Mouse (Mus musculus): ENCODE data around the gene Sh3d21. TPM values are rescaled to one million over a fixed set of nuclear protein-coding genes. Genes with fewer than 3 reads are reported as not detected.

Gene Sh3d21
- polyA plus RNA-seq, 1 experiment from 2014 or later = 8.4 TPM

DNA sequence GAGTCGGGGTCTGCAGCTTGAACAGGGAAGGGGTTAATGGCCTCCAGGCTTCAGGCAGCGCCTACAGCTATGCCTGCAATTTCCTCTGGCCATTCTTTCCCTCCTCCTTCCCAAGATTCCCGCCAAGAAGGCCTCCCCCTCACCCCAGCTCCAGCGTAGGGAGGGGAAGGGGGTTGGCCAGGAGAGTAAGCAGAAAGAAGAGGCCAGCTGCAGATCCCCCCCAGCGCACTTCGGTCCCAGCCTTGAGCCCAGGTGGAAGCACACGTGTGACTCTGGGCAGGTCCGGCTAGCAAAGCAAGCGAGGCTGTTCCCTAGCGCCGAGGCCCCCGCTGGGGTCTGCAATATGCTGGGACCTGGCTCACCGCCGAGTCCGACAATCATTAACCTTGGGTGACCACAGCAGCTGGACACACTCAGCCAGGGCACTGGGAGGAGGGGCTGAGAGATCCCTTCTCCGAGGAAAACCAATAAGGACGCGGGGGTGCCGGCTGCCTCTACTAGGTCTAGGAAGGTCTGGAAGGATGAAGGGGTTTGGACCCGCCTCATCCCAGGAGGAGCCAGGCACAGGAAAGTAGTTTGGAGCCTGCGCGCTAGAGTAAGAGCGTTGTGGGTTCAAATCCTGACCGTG is 15.6 kb downstream of the Sh3d21 start, which contains the start of gene Eva1b:
TSS of gene Eva1b (plus strand) at position 212 of the 628 bp plus-strand sequence.
- ATAC-seq (ENCODE audit: low FRiP score, low TSS enrichment) (peak; percentile 74), DNase-seq (ENCODE audit: low spot score) (peak; percentile 76)
- Histone ChIP-seq H3K27me3 (ENCODE audit: control insufficient read depth, insufficient read depth, low read length) (no peaks in the 10 kb centered on the region), H3K27ac (replicated peaks) (peak within 1 kb of the TSS; percentile 90), H3K4me2 (replicated peaks; ENCODE audit: low read depth) (peak within 1 kb of the TSS; percentile 72), H3K4me1 (replicated peaks; ENCODE audit: control insufficient read depth, insufficient read depth) (peaks cover 4% of the 10 kb centered on the region; the same call in 1 of the 2 replicates), H3K36me3 (ENCODE audit: control insufficient read depth, insufficient read depth, low read length) (peaks cover 3% of the 10 kb centered on the region; the same call in 1 of the 2 replicates), H3K4me3 (ENCODE audit: low read depth, low read length) (peak within 1 kb of the TSS; percentile 60), H3K9me3 (ENCODE audit: control insufficient read depth, low read length) (no peaks in the 10 kb centered on the region), H3K9ac (ENCODE audit: low read length) (peak within 1 kb of the TSS; percentile 75)
- TF ChIP-seq CTCF (IDR thresholded peaks at IDR 0.05; ENCODE audit: low read depth) = no peak
- TF ChIP-seq EP300 (optimal IDR thresholded peaks at IDR 0.05) = no peak
- 4% methylated on average over 23 of the region's 24 CpGs for WGBS

DNA sequence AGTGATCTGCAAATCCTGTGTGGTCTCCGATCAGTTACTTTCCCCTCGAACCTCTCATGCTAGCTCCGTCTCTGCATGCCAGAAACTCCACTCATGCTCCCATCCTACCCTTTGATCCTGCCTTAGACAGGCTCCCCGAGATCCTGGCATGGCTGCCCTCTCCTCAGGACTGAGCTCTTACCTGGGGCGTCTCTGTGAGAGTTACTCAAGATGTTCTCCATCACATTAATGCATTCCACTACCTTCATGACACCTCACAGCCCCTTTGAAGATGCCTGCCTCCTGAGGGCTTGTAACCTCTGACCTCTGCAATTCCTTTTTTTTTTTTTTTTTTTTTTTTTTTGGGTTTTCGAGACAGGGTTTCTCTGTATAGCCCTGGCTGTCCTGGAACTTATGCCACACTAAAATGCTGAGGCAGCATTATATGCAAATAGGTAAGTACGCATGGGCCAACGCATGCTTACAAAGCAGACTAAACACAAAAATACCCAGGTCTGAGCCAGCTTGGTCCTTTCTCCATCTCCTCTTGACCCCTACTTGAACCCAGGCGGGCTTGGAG is 16.2 kb downstream of the Sh3d21 start:
- Histone ChIP-seq H3K27ac (replicated peaks) (peak overlapping the region; percentile 90), H3K27me3 (ENCODE audit: control insufficient read depth, insufficient read depth, low read length) (no peaks in the 10 kb centered on the region), H3K4me3 (ENCODE audit: low read depth, low read length) (peak overlapping the region; percentile 60; the same call in 1 of the 2 replicates), H3K9me3 (ENCODE audit: control insufficient read depth, low read length) (no peaks in the 10 kb centered on the region), H3K9ac (ENCODE audit: low read length) (no peak overlapping the region), H3K4me2 (replicated peaks; ENCODE audit: low read depth) (peak overlapping the region; percentile 72), H3K36me3 (ENCODE audit: control insufficient read depth, insufficient read depth, low read length) (peaks cover 3% of the 10 kb centered on the region; the same call in 1 of the 2 replicates), H3K4me1 (replicated peaks; ENCODE audit: control insufficient read depth, insufficient read depth) (peaks cover 4% of the 10 kb centered on the region; the same call in 1 of the 2 replicates)
- WGBS = 30% methylated on average over 9 of the region's 9 CpGs
- no peak for DNase-seq (ENCODE audit: low spot score)
- TF ChIP-seq CTCF (IDR thresholded peaks at IDR 0.05; ENCODE audit: low read depth) (no peak), EP300 (optimal IDR thresholded peaks at IDR 0.05) (no peak)
- no peak for ATAC-seq (ENCODE audit: low FRiP score, low TSS enrichment)

DNA sequence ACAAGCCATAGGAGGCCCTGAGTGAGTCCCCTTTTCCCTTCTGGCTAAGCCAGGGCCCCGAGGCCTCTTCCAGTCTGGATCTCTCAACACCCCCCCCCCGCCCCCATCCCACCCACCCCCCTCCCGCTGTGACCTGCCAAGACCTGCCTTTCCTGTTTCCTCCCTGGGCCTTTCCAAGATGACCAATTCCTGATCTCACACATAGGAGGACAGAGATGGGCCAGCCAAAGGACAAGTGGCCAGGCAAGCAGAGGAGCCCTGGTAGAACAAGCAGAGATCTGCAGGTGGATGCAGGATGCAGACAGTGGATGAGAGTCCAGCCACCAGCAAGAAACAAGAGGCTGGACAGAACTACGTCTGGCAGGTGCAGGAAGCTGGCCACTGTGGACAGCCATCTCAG is 17.9 kb downstream of the Sh3d21 start:
- WGBS = 35% methylated on average over 4 of the region's 4 CpGs
- Histone ChIP-seq H3K9me3 (ENCODE audit: control insufficient read depth, low read length) (no peaks in the 10 kb centered on the region), H3K9ac (ENCODE audit: low read length) (no peak overlapping the region; the same call in 1 of the 2 replicates), H3K4me3 (ENCODE audit: low read depth, low read length) (no peak overlapping the region), H3K4me1 (replicated peaks; ENCODE audit: control insufficient read depth, insufficient read depth) (peaks cover 4% of the 10 kb centered on the region; the same call in 1 of the 2 replicates), H3K36me3 (ENCODE audit: control insufficient read depth, insufficient read depth, low read length) (no peaks in the 10 kb centered on the region), H3K4me2 (replicated peaks; ENCODE audit: low read depth) (no peak overlapping the region), H3K27me3 (ENCODE audit: control insufficient read depth, insufficient read depth, low read length) (no peaks in the 10 kb centered on the region), H3K27ac (replicated peaks) (no peak overlapping the region)
- TF ChIP-seq EP300 (optimal IDR thresholded peaks at IDR 0.05) (no peak), CTCF (IDR thresholded peaks at IDR 0.05; ENCODE audit: low read depth) (no peak)
- ATAC-seq (ENCODE audit: low FRiP score, low TSS enrichment) (no peak), DNase-seq (ENCODE audit: low spot score) (no peak)

DNA sequence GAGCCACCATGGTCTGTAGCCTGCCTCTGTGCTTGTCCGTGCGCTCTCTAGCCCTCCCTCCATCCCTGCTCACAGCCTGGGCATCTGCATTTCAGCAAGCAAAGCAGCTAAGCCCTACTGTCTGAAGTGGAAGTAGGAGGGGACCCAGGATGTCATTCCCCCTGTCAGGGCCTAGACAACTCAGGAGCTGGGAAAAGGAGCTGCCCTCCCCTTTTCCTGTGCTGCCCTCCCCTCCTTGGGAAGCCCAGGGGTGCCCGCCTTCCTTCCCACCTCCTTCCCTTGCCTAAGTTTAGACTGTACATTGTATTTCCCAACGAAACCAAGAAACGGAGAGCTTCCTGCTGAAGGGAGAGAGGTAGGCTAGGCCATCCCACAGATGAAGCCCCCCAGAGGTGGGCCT is 22.3 kb downstream of the Sh3d21 start:
- no peak for DNase-seq (ENCODE audit: low spot score)
- no peak overlapping the region for H3K27ac ChIP-seq (replicated peaks)
- H3K4me3 ChIP-seq (ENCODE audit: low read depth, low read length) = no peak overlapping the region
- H3K9me3 ChIP-seq (ENCODE audit: control insufficient read depth, low read length) = no peaks in the 10 kb centered on the region
- TF ChIP-seq EP300 (optimal IDR thresholded peaks at IDR 0.05) = no peak
- TF ChIP-seq CTCF (IDR thresholded peaks at IDR 0.05; ENCODE audit: low read depth) = no peak
- WGBS = 73% methylated on average over 5 of the region's 5 CpGs
- no peak for ATAC-seq (ENCODE audit: low FRiP score, low TSS enrichment)
- peaks cover 11% of the 10 kb centered on the region for H3K36me3 ChIP-seq (ENCODE audit: control insufficient read depth, insufficient read depth, low read length)
- H3K27me3 ChIP-seq (ENCODE audit: control insufficient read depth, insufficient read depth, low read length) = no peaks in the 10 kb centered on the region
- H3K4me1 ChIP-seq (replicated peaks; ENCODE audit: control insufficient read depth, insufficient read depth) = no peaks in the 10 kb centered on the region
- H3K9ac ChIP-seq (ENCODE audit: low read length) = no peak overlapping the region
- H3K4me2 ChIP-seq (replicated peaks; ENCODE audit: low read depth) = no peak overlapping the region

DNA sequence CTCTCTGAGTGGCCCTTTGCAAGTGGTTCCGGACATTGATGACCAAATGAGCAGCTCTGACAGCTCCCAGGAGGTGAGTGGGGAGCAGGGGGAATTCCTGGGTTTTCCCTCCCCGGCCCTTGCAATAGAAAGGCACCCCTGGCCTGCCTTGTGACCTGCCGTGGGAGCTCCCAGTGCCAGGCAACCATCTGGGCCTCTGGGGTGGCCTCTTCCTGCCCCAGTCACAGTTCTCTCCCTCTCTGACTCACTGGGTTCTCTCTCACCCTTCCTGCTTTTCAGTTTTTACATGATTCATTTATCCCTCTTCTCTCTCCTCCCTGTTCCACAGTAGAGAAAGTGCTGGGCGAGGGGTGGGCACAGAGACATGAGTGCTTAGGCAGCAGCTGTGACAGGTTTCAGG is 25.5 kb downstream of the Sh3d21 start:
- 77% methylated on average over 4 of the region's 4 CpGs for WGBS
- no peak overlapping the region for H3K9ac ChIP-seq (ENCODE audit: low read length)
- no peaks in the 10 kb centered on the region for H3K9me3 ChIP-seq (ENCODE audit: control insufficient read depth, low read length)
- no peak for ATAC-seq (ENCODE audit: low FRiP score, low TSS enrichment)
- H3K4me2 ChIP-seq (replicated peaks; ENCODE audit: low read depth) = no peak overlapping the region
- DNase-seq (ENCODE audit: low spot score) = no peak
- no peak overlapping the region for H3K4me3 ChIP-seq (ENCODE audit: low read depth, low read length)
- no peaks in the 10 kb centered on the region for H3K4me1 ChIP-seq (replicated peaks; ENCODE audit: control insufficient read depth, insufficient read depth)
- H3K36me3 ChIP-seq (ENCODE audit: control insufficient read depth, insufficient read depth, low read length) = peaks cover 19% of the 10 kb centered on the region
- H3K27me3 ChIP-seq (ENCODE audit: control insufficient read depth, insufficient read depth, low read length) = no peaks in the 10 kb centered on the region
- no peak for TF ChIP-seq CTCF (IDR thresholded peaks at IDR 0.05; ENCODE audit: low read depth)
- no peak for TF ChIP-seq EP300 (optimal IDR thresholded peaks at IDR 0.05)
- H3K27ac ChIP-seq (replicated peaks) = no peak overlapping the region

DNA sequence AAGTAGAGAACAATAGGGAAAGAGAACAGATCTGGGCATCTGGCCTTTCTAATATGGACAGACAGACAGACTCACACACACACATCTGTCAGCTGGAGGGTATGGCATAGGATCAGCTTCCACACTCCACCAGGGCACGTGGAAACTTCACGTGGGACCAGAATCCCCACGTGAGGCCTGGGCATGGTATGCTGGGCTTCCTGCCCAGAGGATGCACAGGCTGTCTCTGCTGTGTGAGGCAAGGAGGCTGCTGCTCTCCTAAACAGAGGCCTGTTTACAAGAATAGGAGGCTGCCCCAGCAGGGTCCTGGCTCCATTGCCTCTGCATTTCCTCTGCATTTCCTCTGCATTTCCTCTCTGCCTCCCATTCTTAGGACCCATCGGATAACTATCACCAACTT is 28.7 kb downstream of the Sh3d21 start:
- Histone ChIP-seq H3K27me3 (ENCODE audit: control insufficient read depth, insufficient read depth, low read length) (no peaks in the 10 kb centered on the region), H3K9me3 (ENCODE audit: control insufficient read depth, low read length) (no peaks in the 10 kb centered on the region), H3K36me3 (ENCODE audit: control insufficient read depth, insufficient read depth, low read length) (peaks cover 20% of the 10 kb centered on the region), H3K4me3 (ENCODE audit: low read depth, low read length) (no peak overlapping the region), H3K4me2 (replicated peaks; ENCODE audit: low read depth) (no peak overlapping the region), H3K27ac (replicated peaks) (no peak overlapping the region), H3K9ac (ENCODE audit: low read length) (no peak overlapping the region), H3K4me1 (replicated peaks; ENCODE audit: control insufficient read depth, insufficient read depth) (no peaks in the 10 kb centered on the region)
- no peak for DNase-seq (ENCODE audit: low spot score)
- no peak for ATAC-seq (ENCODE audit: low FRiP score, low TSS enrichment)
- TF ChIP-seq CTCF (IDR thresholded peaks at IDR 0.05; ENCODE audit: low read depth) = no peak
- TF ChIP-seq EP300 (optimal IDR thresholded peaks at IDR 0.05) = no peak
- 71% methylated on average over 4 of the region's 4 CpGs for WGBS

All from stomach, postnatal 0 days (tissue).